Mouse (Mus musculus) embryonic facial prominence, embryonic 10.5 days (tissue): Measurements from ENCODE around the gene Bloc1s2. TPM values are rescaled to one million over a fixed set of nuclear protein-coding genes. Genes with fewer than 3 reads are reported as not detected.

Experiments
- DNase-seq: peaks from one replicate; pipeline ENCODE4 v3.0.0-alpha.2; 2017; ENCODE audit warnings: low spot score
- H3K27ac ChIP-seq: fragments of 300-500 bp; sonication (generic); replicated peaks from 2 replicates; pipeline ENCODE4 v1.5.1; 2016; ENCODE audit warnings: mild to moderate bottlenecking
- H3K27me3 ChIP-seq: fragments of 300-500 bp; sonication (generic); replicated peaks from 2 replicates; pipeline ENCODE4 v1.6.1; 2016; ENCODE audit warnings: low read depth, mild to moderate bottlenecking; ENCODE audit not compliant: poor library complexity, severe bottlenecking
- H3K36me3 ChIP-seq: fragments of 300-500 bp; sonication (generic); replicated peaks from 2 replicates; pipeline ENCODE4 v1.6.1; 2016; ENCODE audit warnings: mild to moderate bottlenecking, moderate library complexity
- H3K4me1 ChIP-seq: fragments of 300-500 bp; sonication (generic); 2 replicates; pipeline ENCODE4 v1.6.1; 2016
- H3K4me3 ChIP-seq: fragments of 300-500 bp; sonication (generic); 2 replicates; pipeline ENCODE4 v1.5.1; 2016; ENCODE audit warnings: mild to moderate bottlenecking, moderate library complexity
- H3K9me3 ChIP-seq: fragments of 300-500 bp; sonication (generic); 2 replicates; pipeline ENCODE4 v1.6.1; 2016; ENCODE audit warnings: mild to moderate bottlenecking
- WGBS: fragments of 180-500 bp; shearing (Covaris S2); methylation state at CpG from one replicate; pipeline ENCODE4 v1.1.7; 2016; 5-methylcytosine and 5-hydroxymethylcytosine counted together
- polyA plus RNA-seq: library from polyadenylated mRNA; unstranded; fragments of >200 nt; fragmentation: Nextera tagmentation; extraction: Ambion mirVana; gene quantifications from 2 replicates; pipeline ENCODE4 v1.2.1, GENCODE M21; 2016

Bloc1s2 gene
- polyA plus RNA-seq, 1 experiment from 2014 or later = 99.3 TPM

DNA sequence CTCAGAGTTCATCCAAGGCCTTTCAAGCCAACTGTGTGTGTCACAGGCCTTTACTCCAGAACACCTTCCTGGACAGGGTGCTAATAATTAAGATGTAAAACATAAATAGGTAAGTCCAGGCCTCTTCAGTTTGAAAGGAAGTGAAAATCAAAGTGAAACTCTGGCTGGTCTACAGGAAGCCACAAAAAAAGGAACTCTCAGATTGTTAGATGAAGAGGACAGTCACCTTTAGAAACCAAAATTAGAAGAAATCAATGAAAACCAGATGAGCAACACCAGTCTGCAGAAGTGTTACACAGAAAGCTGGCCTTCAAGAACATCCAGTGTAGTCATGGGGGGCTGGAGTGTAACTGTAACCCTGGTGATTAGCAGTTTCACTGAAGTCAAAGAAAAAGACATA is 28.5 kb downstream of the Bloc1s2 start:
- Histone ChIP-seq H3K36me3 (peaks cover 95% of the 10 kb centered on the region), H3K9me3 (no peaks in the 10 kb centered on the region), H3K4me1 (no peaks in the 10 kb centered on the region), H3K27me3 (no peaks in the 10 kb centered on the region), H3K27ac (no peak overlapping the region), H3K4me3 (no peak overlapping the region)
- no peak for DNase-seq

DNA sequence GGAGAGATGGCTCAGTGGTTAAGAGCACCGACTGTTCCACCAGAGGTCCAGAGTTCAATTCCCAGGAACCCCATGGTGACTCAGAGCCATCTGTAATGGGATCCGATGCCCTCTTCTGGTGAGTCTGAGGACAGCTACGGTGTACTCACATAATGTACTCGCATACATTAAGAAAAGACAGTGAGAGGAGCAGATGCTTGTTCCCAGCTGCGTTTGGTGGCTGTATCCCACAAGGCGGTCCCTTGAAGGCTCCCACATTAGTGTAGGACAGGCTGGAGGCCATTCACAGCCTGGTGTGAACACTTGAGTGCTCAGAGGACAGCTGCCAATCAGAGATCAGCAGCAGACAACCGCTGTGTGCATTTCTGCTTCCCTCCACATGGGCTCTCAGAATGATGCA is 34.5 kb downstream of the Bloc1s2 start:
- DNase-seq = peak; percentile 45
- Histone ChIP-seq H3K4me3 (no peak overlapping the region), H3K27me3 (no peaks in the 10 kb centered on the region), H3K36me3 (peaks cover 74% of the 10 kb centered on the region), H3K27ac (no peak overlapping the region), H3K9me3 (no peaks in the 10 kb centered on the region), H3K4me1 (peaks cover 10% of the 10 kb centered on the region)
- WGBS = 69% methylated on average over 7 of the region's 7 CpGs

DNA sequence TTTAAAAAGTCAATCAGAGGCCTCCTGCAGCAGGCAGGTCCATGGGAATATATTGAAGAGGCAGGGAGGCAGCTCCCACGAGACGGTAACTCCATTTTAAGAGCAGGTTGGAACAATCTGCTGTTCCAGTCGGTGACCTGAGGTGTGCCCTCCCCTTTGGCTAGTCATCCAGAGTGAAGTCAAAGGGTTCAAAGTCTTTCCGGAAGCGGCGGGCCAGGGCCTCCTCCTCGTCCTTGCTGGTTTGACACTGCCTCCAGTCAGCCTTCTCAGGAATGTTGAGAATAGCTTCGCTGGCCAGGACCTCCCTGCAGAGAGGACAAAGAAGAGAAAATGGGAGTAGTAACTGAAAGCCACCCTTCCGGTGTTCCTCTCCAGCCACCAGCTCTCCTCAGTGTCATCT is 35.9 kb downstream of the Bloc1s2 start:
- H3K36me3 ChIP-seq = peaks cover 63% of the 10 kb centered on the region
- DNase-seq = no peak

DNA sequence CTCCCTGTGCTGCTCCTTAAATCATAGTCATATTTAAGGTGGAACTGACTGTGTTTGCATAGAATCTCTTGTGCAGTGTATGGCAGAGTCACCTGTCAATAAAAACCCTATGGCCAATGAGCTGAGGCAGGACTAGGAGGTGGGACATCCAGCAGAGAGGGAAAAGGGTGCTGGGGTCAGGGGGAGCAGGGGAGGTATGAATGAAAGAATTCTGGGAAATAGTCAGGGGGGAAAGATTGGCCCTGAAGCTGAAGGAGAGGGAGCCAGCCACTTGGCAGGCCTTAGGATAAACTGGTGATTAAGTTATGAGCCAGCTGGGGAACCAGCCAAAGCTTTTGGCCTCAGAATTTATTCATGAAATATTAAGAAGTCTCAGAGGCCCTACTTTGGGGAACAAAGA is 37.2 kb downstream of the Bloc1s2 start:
- H3K27me3 ChIP-seq = no peaks in the 10 kb centered on the region
- H3K27ac ChIP-seq = no peak overlapping the region
- peaks cover 20% of the 10 kb centered on the region for H3K4me1 ChIP-seq
- no peak overlapping the region for H3K4me3 ChIP-seq
- no peaks in the 10 kb centered on the region for H3K9me3 ChIP-seq
- DNase-seq = no peak
- peaks cover 50% of the 10 kb centered on the region for H3K36me3 ChIP-seq

More for the DNA sequence above, 35.9 kb downstream of the Bloc1s2 start:
- Histone ChIP-seq H3K4me3 (no peak overlapping the region), H3K27me3 (no peaks in the 10 kb centered on the region), H3K4me1 (peaks cover 20% of the 10 kb centered on the region), H3K27ac (no peak overlapping the region), H3K9me3 (no peaks in the 10 kb centered on the region)
- WGBS = 87% methylated on average over 9 of the region's 9 CpGs

DNA sequence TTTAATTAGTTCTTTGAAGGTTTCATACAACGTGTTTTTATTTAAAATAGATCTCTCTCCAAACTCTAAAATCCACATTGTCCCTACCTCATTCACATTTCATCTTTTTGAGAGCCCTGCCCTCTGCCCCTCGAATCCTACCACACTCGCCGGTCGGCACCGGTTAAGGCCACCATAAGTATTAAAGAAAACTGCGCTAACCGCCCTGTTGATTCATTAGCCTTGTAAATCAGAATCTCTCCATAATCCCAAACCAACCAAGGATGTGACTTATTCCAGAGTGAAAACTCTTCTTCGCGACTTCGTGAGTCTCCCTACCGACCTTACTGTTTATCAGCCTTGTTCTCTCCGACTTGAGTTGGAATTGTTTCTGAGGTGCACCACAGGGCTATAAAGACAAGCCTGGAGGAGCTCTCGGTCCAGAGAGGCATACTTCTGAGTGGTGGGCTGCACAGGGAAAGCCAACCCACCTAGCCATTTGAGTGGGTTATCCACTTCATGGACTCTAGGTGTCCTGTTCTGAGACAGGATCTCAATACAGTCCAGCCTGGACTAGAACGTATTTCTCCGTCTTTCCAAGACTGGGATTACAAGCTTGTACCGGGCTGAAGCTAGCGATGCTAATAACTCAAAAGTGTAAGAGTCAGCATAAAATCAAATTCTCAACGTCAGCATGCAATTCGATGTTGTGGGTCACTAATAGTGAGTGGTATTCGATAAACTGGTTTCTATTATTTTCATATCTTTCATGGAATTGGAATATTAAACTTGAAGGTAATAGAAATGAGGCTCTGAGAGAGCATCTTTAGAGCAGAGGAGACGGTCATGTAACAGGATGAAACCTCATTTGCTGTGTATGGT is 38.4 kb downstream of the Bloc1s2 start:
- Histone ChIP-seq H3K36me3 (peaks cover 41% of the 10 kb centered on the region), H3K4me1 (peaks cover 20% of the 10 kb centered on the region), H3K27ac (peak overlapping the region; percentile 95), H3K9me3 (no peaks in the 10 kb centered on the region), H3K27me3 (no peaks in the 10 kb centered on the region), H3K4me3 (peak overlapping the region; percentile 99)
- DNase-seq = peak; percentile 14
- WGBS = 30% methylated on average over 22 of the region's 22 CpGs

DNA sequence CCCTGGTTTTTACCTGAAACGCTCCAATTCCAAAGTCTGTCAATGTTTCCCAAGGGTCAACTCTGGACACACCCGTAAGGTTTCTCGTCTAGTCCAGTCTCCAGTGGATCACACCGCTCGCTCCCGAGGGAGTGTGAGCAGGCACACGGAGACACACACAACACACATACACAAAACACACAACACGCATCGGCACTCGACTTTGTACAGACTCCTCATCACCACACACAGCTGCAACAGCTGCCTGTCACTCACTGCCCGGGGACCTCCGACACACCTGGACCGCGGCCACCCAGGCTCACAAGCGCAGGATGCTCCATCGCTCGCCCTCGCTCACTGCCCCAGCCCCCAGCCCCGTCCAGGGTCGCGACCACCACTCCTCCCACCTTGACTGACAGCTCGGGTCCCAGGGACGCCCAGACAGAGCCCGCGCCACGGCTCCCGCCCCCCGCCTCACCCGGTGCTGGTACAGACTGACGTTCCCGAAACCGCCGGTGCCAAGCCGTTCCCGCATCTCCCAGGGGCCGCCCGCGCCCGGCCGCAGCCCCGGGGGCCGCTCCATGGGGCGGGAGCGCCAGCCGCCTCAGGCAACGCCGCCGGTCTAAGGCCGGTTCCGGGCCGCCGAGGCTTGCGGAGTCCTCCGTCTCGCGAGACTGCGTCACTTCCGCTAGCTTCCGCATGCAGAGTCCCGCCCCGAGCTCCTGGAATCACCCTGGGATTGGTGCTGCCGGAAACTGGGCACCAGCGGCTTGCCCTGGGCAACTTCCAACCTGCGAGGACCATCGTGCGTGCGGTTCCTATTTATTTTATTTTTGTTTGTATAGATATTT is 39.2 kb downstream of the Bloc1s2 start, which contains the start of gene Chuk:
Gene Chuk (minus strand): TSS at position 650 of the 830 bp plus-strand sequence.
- Histone ChIP-seq H3K36me3 (peaks cover 39% of the 10 kb centered on the region), H3K4me1 (peaks cover 20% of the 10 kb centered on the region), H3K4me3 (peak within 1 kb of the TSS; percentile 99), H3K27me3 (no peaks in the 10 kb centered on the region), H3K27ac (peak within 1 kb of the TSS; percentile 95), H3K9me3 (no peaks in the 10 kb centered on the region)
- peak; percentile 96 for DNase-seq
- 1% methylated on average over 67 of the region's 67 CpGs for WGBS

DNA sequence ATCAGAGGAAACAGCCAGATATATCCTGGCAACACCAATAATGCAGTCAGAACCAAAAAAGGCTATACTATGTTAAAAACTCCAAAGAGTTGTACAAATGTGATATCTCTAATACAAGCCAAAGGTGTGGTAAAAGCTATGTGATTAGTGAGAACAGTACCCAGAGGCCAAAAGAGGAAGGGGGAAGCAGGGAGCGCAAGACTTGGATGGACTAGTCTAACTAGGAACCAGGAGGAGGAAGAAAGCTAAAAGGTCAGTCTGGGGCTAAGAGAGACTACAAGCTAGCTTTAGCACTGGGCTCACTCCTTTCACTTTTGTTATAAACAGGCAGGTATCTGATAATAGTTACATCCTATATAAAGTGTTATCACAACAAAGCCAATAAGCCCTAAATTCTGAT is 41.9 kb downstream of the Bloc1s2 start:
- no peak for DNase-seq
- H3K36me3 ChIP-seq = peaks cover 34% of the 10 kb centered on the region
- no peaks in the 10 kb centered on the region for H3K9me3 ChIP-seq
- no peak overlapping the region for H3K4me3 ChIP-seq
- WGBS = 92% methylated on average over 1 of the region's 1 CpGs
- no peak overlapping the region for H3K27ac ChIP-seq
- H3K4me1 ChIP-seq = peaks cover 20% of the 10 kb centered on the region
- H3K27me3 ChIP-seq = no peaks in the 10 kb centered on the region

DNA sequence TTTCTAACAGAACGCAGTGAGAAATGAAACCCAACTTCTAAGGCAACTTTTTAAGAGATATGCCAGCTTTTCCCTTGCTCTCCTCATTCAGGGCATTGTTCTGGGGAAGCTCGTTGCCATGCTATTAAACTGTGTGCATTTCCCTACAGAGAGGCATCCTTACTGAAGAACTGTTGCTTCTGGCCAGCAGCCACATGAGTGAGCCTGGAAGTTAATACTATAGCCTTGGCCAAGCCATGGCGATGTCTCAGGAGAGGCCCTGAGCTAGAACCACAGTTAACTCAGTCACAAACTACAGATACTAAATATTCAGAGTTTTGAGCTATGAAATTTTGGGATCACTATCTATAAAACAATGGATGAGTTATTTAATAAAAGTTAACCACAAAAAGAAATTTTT is 43.2 kb downstream of the Bloc1s2 start:
- WGBS = 93% methylated on average over 3 of the region's 3 CpGs
- H3K36me3 ChIP-seq = peaks cover 39% of the 10 kb centered on the region
- H3K9me3 ChIP-seq = no peaks in the 10 kb centered on the region
- H3K4me1 ChIP-seq = peaks cover 16% of the 10 kb centered on the region
- no peaks in the 10 kb centered on the region for H3K27me3 ChIP-seq
- H3K4me3 ChIP-seq = no peak overlapping the region
- DNase-seq = no peak
- H3K27ac ChIP-seq = no peak overlapping the region

DNA sequence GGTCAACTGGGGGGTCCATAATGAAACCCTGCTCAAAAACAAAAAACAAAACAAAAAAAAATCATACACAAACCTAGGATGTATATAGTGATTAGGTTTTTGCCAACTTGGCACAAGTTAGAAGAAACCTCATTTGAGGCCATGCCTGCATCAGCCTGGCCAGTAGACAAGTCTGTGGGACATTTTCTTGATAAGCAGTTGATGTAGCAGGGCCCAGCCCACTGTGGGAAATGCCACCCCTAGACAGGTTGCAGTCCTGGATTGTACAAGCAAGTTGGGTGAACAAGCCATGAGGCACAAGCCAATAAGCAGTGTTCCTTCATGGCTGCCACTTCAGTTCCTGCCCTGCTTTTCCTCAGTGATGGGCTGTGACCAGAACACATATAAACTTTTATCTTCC is 45.4 kb downstream of the Bloc1s2 start:
- Histone ChIP-seq H3K27me3 (no peaks in the 10 kb centered on the region), H3K36me3 (peaks cover 61% of the 10 kb centered on the region), H3K4me3 (no peak overlapping the region), H3K9me3 (peaks cover 3% of the 10 kb centered on the region; the same call in 1 of the 2 replicates), H3K27ac (no peak overlapping the region), H3K4me1 (peaks cover 1% of the 10 kb centered on the region; the same call in 1 of the 2 replicates)
- DNase-seq = no peak

Other genes starting within 250 kb of the Bloc1s2 start
- gene Dnmbp, start 206.3 kb downstream of the Bloc1s2 start, polyA plus RNA-seq = 20.4 and 20.8 TPM in 2 replicates
- gene Cpn1, start 159.9 kb downstream of the Bloc1s2 start, polyA plus RNA-seq = 0.07 and 0.13 TPM in 2 replicates
- gene Cyp2c23, start 117.2 kb downstream of the Bloc1s2 start, polyA plus RNA-seq = not detected in 2 replicates
- 19.7 and 20.5 TPM in 2 replicates for gene Erlin1, start 76.7 kb downstream of the Bloc1s2 start, polyA plus RNA-seq
- 41.2 and 45.9 TPM in 2 replicates for gene Chuk, start 39.0 kb downstream of the Bloc1s2 start, polyA plus RNA-seq
- gene Cwf19l1, start 10.6 kb downstream of the Bloc1s2 start, polyA plus RNA-seq = 41.1 and 45.4 TPM in 2 replicates
- 0.07 and 0.19 TPM in 2 replicates for gene Pkd2l1, start 46.0 kb upstream of the Bloc1s2 start, polyA plus RNA-seq
- gene Scd3, start 56.8 kb upstream of the Bloc1s2 start, polyA plus RNA-seq = 0.48 and 0.64 TPM in 2 replicates
- 324 and 353 TPM in 2 replicates for gene Scd2, start 147.2 kb upstream of the Bloc1s2 start, polyA plus RNA-seq
- gene Scd4, start 186.6 kb upstream of the Bloc1s2 start, polyA plus RNA-seq = 0.05 and 0.10 TPM in 2 replicates